Mouse (Mus musculus): ENCODE results near the gene Ralgapa2.

The Ralgapa2 gene

DNA sequence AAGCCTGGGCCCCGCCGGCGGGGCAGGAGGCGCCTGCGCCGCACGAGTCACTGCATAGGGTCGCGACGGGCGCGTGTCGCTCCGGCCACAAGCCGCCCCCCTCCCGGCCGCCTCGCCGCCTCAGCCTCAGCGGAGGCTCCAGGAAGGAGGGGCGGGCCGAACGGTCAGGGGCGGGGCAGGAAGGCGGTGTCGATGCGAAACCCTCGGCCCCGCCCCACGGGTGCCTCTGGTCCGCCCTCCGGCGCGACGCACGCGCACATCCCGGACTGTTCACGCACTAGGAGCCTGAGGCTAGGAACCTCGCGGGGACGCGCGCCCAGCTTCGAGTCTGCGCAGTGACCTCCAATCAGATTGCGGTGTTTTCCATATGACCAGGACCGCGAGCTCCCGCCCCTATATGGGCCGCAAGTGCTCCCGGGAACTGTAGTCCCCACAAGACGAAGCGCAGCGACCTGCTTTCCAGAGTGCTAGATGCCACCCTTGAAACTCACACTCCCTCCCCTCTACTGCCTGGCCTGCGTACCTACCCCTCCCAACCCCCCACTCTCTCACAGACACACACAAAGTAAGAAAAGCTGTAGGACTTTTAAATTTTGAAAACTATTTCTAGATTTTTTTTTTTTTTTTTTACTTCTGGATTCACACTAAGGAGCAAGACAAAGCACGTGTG, at the start of gene Ralgapa2:
Gene Ralgapa2, minus strand, starts transcription at position 434 of the 670 bp plus-strand sequence.
- peak; percentile 97 for ATAC-seq (ENCODE audit: insufficient number of reproducible peaks, low FRiP score, low TSS enrichment)

DNA sequence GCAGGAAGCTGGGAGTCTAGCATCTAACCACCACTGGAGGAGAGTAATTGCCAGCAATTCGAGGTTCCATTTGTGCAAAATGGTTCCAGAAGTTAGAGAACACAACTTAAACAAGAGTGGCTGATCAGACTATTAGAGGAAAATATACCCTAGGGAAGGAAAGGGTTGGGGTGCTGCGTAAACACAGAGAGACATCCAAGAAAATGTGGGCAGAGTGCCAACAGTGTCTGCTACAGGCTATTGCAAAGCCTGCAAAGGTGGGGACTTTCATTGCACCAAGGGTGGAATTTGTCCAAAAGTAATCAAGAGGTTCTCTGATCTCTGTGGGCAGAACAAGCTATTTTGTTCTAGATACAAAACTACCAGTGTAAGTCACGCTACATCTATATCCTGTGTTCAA, 49.4 kb upstream of the Ralgapa2 start:
- no peak for ATAC-seq (ENCODE audit: insufficient number of reproducible peaks, low FRiP score, low TSS enrichment)

DNA sequence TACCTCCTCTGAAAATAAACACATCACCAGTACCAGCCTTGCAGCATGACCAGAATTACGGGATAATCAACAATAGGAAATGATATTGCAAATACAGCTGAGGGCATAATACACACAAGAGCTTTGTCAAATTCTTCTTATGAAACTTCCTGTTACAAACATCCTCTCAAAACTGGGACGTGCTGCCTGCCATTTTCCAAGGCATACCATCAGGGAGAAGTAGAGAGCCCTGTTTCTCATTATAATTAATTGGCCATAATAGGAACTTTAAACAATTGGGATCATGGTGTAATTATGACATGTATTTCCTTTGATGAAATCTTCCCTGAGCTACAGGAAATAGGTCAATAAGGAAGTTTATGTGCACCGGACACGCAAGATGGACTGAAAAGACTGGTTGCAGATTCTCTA, 48.5 kb upstream of the Ralgapa2 start:
- ATAC-seq (ENCODE audit: insufficient number of reproducible peaks, low FRiP score, low TSS enrichment): no peak

DNA sequence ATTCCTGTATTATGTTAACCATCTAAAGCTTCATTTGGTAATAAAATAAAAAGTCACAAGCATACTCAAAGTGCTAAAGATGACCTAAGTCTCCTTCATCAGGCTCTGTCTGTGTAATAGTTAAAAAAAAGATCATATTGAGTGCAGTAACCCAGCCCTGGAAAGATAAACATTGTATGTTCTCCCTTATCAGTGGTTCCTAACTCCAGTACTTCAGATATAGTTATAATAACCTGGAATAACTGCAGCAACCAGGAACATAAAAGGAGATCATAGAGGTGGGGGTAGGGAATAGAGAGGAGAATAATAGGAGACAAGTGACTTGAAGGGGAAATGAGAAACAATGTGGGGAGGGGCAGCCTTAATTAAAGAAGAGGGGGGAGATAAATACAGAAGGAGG, 44.0 kb upstream of the Ralgapa2 start:
- no peak for ATAC-seq (ENCODE audit: insufficient number of reproducible peaks, low FRiP score, low TSS enrichment)

GRCm38 (mm10) chr2:146555351-146555750, 43.2 kb upstream of the Ralgapa2 start:
- no peak for ATAC-seq (ENCODE audit: insufficient number of reproducible peaks, low FRiP score, low TSS enrichment)

DNA sequence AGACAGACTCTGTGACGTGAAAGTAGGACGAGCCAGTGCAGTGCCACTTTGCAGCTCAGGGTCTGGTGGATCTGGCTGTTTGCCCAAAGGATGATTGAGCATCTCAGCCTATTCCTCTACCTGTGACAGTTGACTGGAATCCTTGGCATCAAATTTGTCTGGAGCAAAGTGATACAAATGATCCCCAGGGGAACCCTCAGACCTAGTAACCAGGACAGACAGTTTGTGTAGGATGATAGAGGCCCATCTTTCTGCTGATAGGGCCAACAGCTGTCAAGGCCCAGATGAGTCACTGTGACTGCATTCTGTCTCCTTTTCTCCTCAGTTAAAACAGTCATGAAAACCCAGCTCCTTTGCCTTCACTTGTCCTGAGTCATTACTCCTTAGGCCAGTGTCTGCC, 41.6 kb upstream of the Ralgapa2 start:
- ATAC-seq (ENCODE audit: insufficient number of reproducible peaks, low FRiP score, low TSS enrichment): no peak

GRCm38 (mm10) chr2:146551818-146552217, 39.7 kb upstream of the Ralgapa2 start:
- no peak for ATAC-seq (ENCODE audit: insufficient number of reproducible peaks, low FRiP score, low TSS enrichment)

DNA sequence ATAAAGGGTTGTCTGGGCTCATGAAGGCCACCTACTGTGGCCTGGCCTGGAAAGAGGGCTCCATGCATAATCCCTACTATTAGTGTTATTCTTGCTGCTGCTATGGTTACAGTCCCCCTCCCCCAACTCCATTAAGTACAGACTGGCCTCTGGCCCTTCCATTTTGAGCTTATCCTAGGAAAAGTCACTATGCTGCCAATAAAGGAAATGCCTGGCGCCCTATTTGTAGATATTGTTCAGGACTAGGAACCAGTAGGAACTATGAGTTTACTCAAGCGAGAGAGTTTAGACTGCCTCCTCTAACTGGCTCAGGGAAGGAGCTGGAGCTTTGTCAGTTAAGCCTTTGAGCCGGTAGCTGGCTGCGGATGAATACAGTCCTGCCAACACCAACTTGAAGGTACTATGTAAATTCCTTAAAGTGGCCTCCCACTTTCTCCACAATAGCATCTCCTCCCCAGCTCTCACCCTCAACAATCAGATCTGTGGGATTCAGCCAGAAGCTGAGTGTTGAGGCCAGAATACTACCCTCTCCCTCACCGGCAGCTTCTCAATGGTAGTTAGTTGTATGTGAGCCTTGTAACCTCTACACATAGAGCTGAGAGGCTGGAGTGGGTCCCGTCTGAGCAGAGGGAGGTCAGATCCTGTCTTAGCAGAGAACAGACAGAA, 37.1 kb upstream of the Ralgapa2 start:
- peak; percentile 20; the same call in 1 of the 2 replicates for ATAC-seq (ENCODE audit: insufficient number of reproducible peaks, low FRiP score, low TSS enrichment)

GRCm38 (mm10) chr2:146544155-146544814, 32.1 kb upstream of the Ralgapa2 start:
- ATAC-seq (ENCODE audit: insufficient number of reproducible peaks, low FRiP score, low TSS enrichment): no peak

DNA sequence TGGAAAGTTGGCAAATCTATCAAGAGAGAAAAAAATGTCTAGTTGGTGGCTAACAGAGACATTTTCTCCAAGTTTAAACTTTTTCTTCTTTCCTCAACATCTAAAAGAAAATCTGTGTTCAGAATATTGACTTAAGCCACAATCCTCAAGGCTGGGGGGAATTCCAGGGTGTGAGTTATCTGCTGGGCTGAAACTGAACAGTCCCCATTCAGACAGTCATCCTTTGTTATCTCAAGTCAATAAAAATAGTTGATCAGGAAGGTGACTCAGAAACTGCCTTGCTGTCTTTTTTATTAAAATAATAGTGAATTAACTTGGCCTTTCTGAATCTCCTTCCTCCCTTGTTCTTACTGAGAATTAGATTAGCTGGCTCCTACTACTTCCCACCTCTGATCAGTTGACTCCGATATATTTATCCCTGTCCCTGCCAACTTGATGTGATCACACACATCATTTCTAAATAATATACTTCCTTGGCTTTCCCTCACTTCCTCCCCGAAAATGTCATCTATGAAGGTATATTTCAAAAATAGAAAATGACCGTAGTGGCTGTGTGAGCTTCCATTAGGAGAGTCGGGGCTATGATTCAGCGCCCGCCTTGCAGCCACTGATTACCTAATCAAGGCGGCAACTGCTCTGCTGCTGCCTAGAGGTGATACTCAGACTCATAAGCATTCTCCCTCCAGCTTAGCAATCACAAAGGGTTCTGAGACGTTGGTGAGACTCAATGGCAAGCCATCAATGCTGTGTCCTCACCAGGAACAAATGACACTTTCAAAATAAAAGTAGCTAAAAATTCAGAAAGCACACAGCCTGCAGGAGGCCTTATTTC, 21.2 kb upstream of the Ralgapa2 start:
- no peak for ATAC-seq (ENCODE audit: insufficient number of reproducible peaks, low FRiP score, low TSS enrichment)

DNA sequence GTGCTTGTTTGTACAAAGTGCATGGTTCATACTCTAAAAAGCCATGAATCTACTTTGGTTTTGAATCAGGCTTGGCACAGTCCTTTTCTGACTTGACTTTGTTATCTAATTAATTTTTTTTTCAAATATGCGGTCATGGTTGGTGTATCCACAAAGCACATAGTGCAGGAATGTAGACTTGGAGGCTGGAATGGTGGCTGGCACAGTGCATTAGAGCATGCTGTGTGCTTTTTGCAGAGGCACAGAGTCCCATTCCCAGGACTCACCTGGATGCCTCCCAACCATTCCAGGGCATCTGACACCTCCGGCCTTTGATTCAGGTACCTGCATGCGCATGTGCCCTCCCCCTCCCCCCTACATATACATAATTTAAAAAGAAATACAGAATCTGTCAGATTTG, 20.3 kb upstream of the Ralgapa2 start:
- no peak for ATAC-seq (ENCODE audit: insufficient number of reproducible peaks, low FRiP score, low TSS enrichment)

DNA sequence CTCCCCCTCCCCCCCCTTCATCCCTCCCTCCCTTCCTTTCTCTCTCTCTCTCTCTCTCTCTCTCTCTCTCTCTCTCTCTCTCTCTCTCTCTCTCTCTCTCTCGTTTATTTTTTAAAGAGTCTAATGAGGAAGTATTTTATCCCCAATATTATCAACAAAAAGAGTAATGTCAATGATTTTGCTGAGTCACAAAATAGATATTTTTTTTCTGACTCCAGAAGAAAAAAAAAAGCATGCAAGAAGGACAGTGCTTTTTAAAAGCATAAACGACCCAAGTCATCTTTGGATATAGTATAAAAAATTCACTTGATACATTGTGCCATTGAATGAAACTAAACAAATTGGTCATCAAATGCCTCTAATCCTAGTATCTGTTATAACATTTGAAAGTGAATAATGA, 13.3 kb upstream of the Ralgapa2 start:
- no peak for ATAC-seq (ENCODE audit: insufficient number of reproducible peaks, low FRiP score, low TSS enrichment)

DNA sequence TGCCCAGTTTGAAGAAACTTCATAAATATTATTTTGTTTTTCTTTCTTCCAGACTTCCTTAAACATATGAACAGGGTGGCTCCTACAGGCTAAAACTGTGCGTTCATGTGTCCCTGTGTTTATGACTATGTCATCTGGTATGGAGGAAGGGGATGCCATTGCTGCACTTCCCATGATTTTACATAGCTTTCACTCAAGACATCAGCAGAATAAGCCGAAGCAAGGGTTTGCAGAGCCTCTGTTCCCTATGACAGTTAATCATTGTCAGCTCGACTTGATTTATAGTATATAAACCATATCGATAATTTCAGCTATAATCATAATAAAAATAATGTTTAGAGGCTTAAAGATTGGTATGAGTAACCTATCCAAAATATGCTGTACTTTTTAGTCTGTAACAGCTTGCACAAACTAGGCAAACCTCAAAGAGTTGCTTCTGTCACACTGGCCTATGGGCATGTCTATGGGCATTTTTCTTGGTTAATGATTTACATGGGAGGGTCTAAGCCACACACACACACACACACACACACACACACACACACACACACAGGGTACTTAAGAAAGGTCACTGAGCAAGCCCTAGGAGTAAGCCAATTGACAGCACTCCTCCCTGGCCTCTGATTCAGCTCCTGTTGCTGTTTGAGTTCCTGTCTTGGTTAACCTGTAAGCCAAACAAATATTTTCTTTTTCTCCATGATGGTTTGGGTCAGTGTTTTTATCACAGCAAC, 12.7 kb upstream of the Ralgapa2 start:
- ATAC-seq (ENCODE audit: insufficient number of reproducible peaks, low FRiP score, low TSS enrichment): no peak

DNA sequence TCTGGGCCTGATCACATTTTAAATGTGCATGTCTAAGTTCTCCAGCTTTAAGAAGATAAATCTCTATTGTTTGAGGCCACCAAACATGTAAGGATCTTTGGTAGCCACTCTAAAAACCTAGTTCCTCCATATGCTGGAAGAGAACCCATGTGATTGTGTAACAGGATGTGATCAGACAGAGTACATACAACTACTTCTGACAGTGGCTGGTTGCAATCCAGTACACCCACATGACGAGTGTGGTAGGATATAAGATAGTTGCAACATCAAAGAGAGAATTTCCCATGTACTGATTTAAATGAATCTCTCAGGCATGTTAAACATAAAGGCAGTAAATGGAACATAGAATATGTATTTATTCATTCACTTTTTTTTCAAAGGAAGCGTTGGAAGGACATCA, 4.8 kb upstream of the Ralgapa2 start:
- ATAC-seq (ENCODE audit: insufficient number of reproducible peaks, low FRiP score, low TSS enrichment): no peak

- no peak for ATAC-seq (ENCODE audit: insufficient number of reproducible peaks, low FRiP score, low TSS enrichment)
Observed at GRCm38 (mm10) chr2:146515081-146515480, 2.9 kb upstream of the Ralgapa2 start.

DNA sequence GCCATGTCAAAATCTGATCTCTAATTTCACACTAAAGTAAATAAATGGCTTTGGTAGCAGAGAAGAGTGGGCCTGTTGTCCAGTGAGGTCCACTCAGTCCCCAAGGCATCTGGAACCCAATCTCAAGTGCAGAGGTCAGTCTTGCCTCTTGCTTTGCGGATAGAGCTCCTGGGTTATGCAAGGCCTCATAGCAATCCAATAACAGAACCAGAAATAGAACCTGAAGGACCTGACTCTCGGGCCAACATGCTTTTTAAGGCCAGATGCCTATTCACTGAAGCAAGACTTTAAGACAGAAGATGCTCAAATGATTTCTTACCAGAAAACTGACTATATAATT, 407 bp upstream of the Ralgapa2 start:
- ATAC-seq (ENCODE audit: insufficient number of reproducible peaks, low FRiP score, low TSS enrichment): 0 out of 2 replicates have a peak, but pooled peaks have one; percentile 28

DNA sequence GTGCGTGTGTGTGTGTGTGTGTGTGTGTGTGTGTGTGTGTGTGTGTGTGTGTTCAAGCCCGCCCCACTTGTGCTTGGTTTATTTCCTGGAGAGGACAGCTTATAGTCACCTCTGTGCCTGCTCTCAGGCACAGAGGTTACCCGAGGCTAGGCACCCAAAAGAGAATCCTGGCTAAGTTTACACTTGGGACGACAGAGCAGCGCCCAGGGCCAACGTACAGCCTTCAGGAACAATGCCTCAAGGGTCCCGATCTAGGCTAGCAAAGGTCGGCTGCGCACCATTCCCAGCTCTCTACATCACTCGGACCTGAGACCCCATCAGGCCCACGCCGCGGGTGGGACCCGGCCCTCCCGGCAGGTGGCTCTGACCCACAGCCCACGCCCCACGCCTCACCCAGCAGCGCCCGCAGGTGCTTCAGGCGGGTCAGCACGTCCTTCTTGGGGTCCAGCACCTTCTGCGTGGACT, 711 bp downstream of the Ralgapa2 start:
- no peak; the same call in 1 of the 2 replicates for ATAC-seq (ENCODE audit: insufficient number of reproducible peaks, low FRiP score, low TSS enrichment)

DNA sequence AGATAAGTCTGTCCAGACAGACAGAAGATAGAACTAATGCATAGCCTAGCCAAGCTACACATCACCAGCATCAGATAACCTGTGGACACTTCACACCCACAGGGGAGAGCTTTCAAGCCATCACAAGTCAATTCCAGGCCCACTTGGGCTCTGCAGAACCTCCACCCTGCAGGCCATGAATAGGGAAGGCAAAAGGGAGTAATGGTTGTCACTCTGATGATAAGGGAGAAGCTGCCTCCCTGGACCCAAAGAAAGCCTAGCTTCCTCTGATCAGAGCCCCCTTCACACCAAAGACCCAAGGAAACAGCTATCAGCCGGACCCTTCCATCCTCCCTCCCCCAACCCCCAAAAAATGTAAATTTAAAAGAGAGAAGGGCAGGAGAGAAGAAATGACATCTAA, 1.4 kb downstream of the Ralgapa2 start:
- no peak for ATAC-seq (ENCODE audit: insufficient number of reproducible peaks, low FRiP score, low TSS enrichment)

GRCm38 (mm10) chr2:146502578-146503311, 9.4 kb downstream of the Ralgapa2 start:
- no peak for ATAC-seq (ENCODE audit: insufficient number of reproducible peaks, low FRiP score, low TSS enrichment)
